Mouse (Mus musculus) heart, adult 2 months (tissue): ENCODE data around the gene Fgfr2.

Experiments
- CTCF ChIP-seq: fragments of 200-600 bp; IDR thresholded peaks from 2 replicates; pipeline ENCODE4 v1.8.1; 2022; ENCODE audit warnings: antibody characterized with exemption, mild to moderate bottlenecking, moderate library complexity
- EP300 ChIP-seq: fragments of 200-500 bp; IDR thresholded peaks from 2 replicates; pipeline ENCODE4 v1.6.1; 2011; ENCODE audit warnings: low read depth, low read length, control low read depth; ENCODE audit not compliant: insufficient read depth
- POLR2A ChIP-seq: fragments of 200-500 bp; IDR thresholded peaks from 2 replicates; pipeline ENCODE4 v1.6.1; 2011; ENCODE audit warnings: mild to moderate bottlenecking, low read depth, low read length, control low read depth; ENCODE audit not compliant: insufficient read depth

- TF ChIP-seq EP300 (no peak), CTCF (no peak), POLR2A (no peak)
Observed at GRCm38 (mm10) chr7:130988146-130988545, 2135.0 kb downstream of the Fgfr2 start.
